In the genomic region with DNA sequence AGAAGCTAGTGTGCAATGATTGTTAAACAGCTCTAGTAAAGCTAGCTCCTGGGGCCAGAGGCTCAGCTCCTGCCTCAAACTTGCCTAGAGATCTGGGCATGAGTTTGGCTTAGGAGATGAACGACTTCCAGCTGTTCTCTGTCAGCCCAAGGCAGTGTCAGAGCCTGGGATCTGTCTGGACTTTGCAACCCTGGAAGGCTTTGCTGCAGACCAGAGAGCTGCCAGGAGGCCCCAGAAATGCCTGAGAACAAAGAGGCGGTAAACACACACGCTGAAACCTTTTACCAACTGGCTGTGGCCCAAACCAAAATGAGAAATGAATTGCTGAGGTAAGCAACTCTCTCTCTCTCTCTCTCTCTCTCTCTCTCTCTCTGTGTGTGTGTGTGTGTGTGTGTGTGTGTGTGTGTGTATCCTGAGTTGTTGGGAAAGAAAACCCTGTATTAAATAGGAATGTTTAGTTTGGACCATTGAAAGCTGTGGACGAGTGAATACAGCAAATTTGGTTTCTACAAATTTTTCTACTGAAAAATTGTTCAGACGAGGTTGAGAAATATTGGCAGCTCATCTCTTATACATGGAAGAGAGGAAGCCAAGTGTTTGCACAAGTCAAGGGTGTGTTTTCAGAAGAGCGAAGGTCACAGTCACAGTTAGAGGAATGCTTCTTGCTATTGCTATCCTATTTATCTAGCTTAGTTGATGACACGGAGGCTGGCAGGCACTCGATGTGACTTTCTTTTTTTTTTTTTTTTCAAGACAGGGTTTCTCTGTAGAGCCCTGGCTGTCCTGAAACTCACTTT, we compare ENCODE assay signal across 7 mouse cellular contexts.
DNase-seq lines count a peak whose midpoint lies in the region; ATAC-seq lines count a peak whose summit lies in the region.

No protein-coding gene starts in this region.

- H3K4me2 ChIP-seq in embryonic facial prominence, embryonic 13.5 days = no peak overlapping the region
- no peak overlapping the region for H3K4me2 ChIP-seq in heart, embryonic 15.5 days
- no peak overlapping the region for H3K4me2 ChIP-seq in midbrain, embryonic 15.5 days

- peak; percentile 83 for ATAC-seq in embryonic facial prominence, embryonic 13.5 days (ENCODE audit: insufficient number of reproducible peaks, insufficient read depth, low FRiP score, low TSS enrichment, low read depth)
- ATAC-seq in heart, embryonic 15.5 days (replicated peaks; ENCODE audit: insufficient number of reproducible peaks, insufficient read depth, low FRiP score, low read depth) = peak; percentile 75
- ATAC-seq in midbrain, embryonic 15.5 days (replicated peaks) = no peak

- 30% methylated on average over 8 of the region's 8 CpGs for WGBS in embryonic facial prominence, embryonic 13.5 days
- WGBS in heart, embryonic 15.5 days = 24% methylated on average over 8 of the region's 8 CpGs
- 58% methylated on average over 8 of the region's 8 CpGs for WGBS in midbrain, embryonic 15.5 days

- no peaks in the 10 kb centered on the region for H3K27me3 ChIP-seq in embryonic facial prominence, embryonic 13.5 days
- no peaks in the 10 kb centered on the region for H3K27me3 ChIP-seq in heart, embryonic 15.5 days
- H3K27me3 ChIP-seq in midbrain, embryonic 15.5 days (replicated peaks) = no peaks in the 10 kb centered on the region

- no peaks in the 10 kb centered on the region for H3K36me3 ChIP-seq in embryonic facial prominence, embryonic 13.5 days
- no peaks in the 10 kb centered on the region for H3K36me3 ChIP-seq in heart, embryonic 15.5 days
- no peaks in the 10 kb centered on the region for H3K36me3 ChIP-seq in midbrain, embryonic 15.5 days (replicated peaks)

- no peaks in the 10 kb centered on the region for H3K9me3 ChIP-seq in embryonic facial prominence, embryonic 13.5 days
- no peaks in the 10 kb centered on the region for H3K9me3 ChIP-seq in heart, embryonic 15.5 days (replicated peaks)
- no peaks in the 10 kb centered on the region for H3K9me3 ChIP-seq in midbrain, embryonic 15.5 days

- DNase-seq in adrenal gland, postnatal 10 days = peak; percentile 67
- peak; percentile 82 for DNase-seq in kidney, postnatal 14 days
- DNase-seq in thymus, postnatal 14 days = no peak
- no peak for DNase-seq in thymus, postnatal 10 days (ENCODE audit: low spot score in 2 of 2)

- no peak overlapping the region for H3K4me3 ChIP-seq in embryonic facial prominence, embryonic 13.5 days
- H3K4me3 ChIP-seq in heart, embryonic 15.5 days = no peak overlapping the region
- H3K4me3 ChIP-seq in midbrain, embryonic 15.5 days = no peak overlapping the region

- H3K9ac ChIP-seq in embryonic facial prominence, embryonic 13.5 days = no peak overlapping the region
- H3K9ac ChIP-seq in heart, embryonic 15.5 days = no peak overlapping the region
- H3K9ac ChIP-seq in midbrain, embryonic 15.5 days = no peak overlapping the region

- H3K27ac ChIP-seq in embryonic facial prominence, embryonic 13.5 days = peak overlapping the region; percentile 95
- peak overlapping the region; percentile 77 for H3K27ac ChIP-seq in heart, embryonic 15.5 days
- 0 out of 2 replicates have a peak overlapping the region, but pooled peaks have one; percentile 39 for H3K27ac ChIP-seq in midbrain, embryonic 15.5 days

- H3K4me1 ChIP-seq in embryonic facial prominence, embryonic 13.5 days = peaks cover 58% of the 10 kb centered on the region
- H3K4me1 ChIP-seq in heart, embryonic 15.5 days (replicated peaks) = peaks cover 19% of the 10 kb centered on the region
- H3K4me1 ChIP-seq in midbrain, embryonic 15.5 days = peaks cover 15% of the 10 kb centered on the region

Comparison
In these comparisons a context has a peak if more than half of its experiments do, and no peak if none do; other contexts are left out.
1. DNase-seq: peak in adrenal gland, postnatal 10 days (single experiment) and kidney, postnatal 14 days (single experiment); none in thymus, postnatal 14 days (single experiment) and thymus, postnatal 10 days (0 of 2).
2. H3K27ac ChIP-seq: peak in every context shown above with its lines; median percentile 95 in embryonic facial prominence, embryonic 13.5 days; 77 in heart, embryonic 15.5 days; 39 in midbrain, embryonic 15.5 days.